Mouse (Mus musculus) gastrocnemius, adult 2 months (tissue): ENCODE results near the gene Fermt3. TPM values are rescaled to one million over a fixed set of nuclear protein-coding genes. Genes with fewer than 3 reads are reported as not detected.

Source experiments
- DNase-seq: peaks from one replicate; pipeline ENCODE4 v3.0.0; 2022
- H3K27ac ChIP-seq: fragments of 200-600 bp; 2 replicates; pipeline ENCODE4 v1.8.1; 2022; ENCODE audit warnings: mild to moderate bottlenecking
- H3K4me3 ChIP-seq: fragments of 200-600 bp; 2 replicates; pipeline ENCODE4 v1.8.1; 2022; ENCODE audit warnings: mild to moderate bottlenecking, moderate library complexity
- CTCF ChIP-seq: fragments of 200-600 bp; IDR thresholded peaks from 2 replicates; pipeline ENCODE4 v1.8.1; 2022; ENCODE audit warnings: antibody characterized with exemption, mild to moderate bottlenecking, moderate library complexity
- intact Hi-C: fragments of 180-260 bp; cut with DNase I; formaldehyde crosslinking; loops from one replicate; pipeline ENCODE4 v1.15.1; 2025
- long read RNA-seq, 2 experiments: library from polyadenylated mRNA; stranded (forward); transcript quantifications; one replicate each; pipeline ENCODE4 v2.0.0; 2021
- total RNA-seq, 2 experiments: library from RNA; stranded (reverse); gene quantifications; 2 replicates each; pipeline ENCODE4 v1.2.3; 2021

Gene Fermt3
- total RNA-seq, result under 1 TPM; 0.71 to 0.86 TPM
- long read RNA-seq, experiment 1, partial matches to known transcripts, result 3 of 6 reads
- long read RNA-seq, experiment 1, other reads (novel, unspliced or antisense), result 3 of 6 reads
- long read RNA-seq, experiment 2, partial matches to known transcripts, result 0 of 1 reads
- long read RNA-seq, experiment 2, other reads (novel, unspliced or antisense), result 0 of 1 reads

DNA sequence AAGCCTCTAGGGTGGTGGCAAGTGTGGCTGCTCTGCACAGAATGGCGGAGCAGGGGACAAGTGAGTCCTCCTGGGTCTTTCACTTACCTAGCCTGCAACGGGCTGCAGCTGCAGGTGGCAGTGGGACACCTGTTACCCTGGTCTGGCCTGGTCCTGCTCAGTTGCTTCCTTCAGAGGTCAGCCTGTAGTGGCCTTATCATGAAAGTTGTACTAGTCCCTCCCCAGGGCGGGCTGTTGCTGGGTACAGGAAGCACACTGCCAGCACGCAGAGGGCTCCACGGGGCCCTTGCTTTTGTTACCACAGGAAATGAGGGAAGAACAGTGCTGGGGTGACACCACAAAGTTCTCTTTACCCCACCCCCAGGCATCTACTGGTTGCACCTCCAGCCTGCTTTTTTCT lies at the start of gene Fermt3:
Gene Fermt3, minus strand, starts transcription at position 279 of the 400 bp plus-strand sequence.
- peak; percentile 40 for DNase-seq
- intact Hi-C loops, result no loop called here
- Histone ChIP-seq H3K4me3 (peak within 1 kb of the TSS; percentile 51), H3K27ac (peak within 1 kb of the TSS; percentile 59)
- no peak for TF ChIP-seq CTCF

GRCm38 (mm10) chr19:7068136-7068535 lies 48.9 kb upstream of the Fermt3 start:
- peak overlapping the region; percentile 9; the same call in 1 of the 2 replicates for H3K4me3 ChIP-seq
- intact Hi-C loops, result loop anchor here (1.0 to 10.0 kb wide), 3 partner anchors 93 to 347 kb away; partner anchors contain the start of gene 2700081O15Rik
- peak; percentile 93 for TF ChIP-seq CTCF
- peak; percentile 86 for DNase-seq
- H3K27ac ChIP-seq, result no peak overlapping the region; the same call in 1 of the 2 replicates

GRCm38 (mm10) chr19:7067344-7068050 lies 48.2 kb upstream of the Fermt3 start:
- no peak for DNase-seq

GRCm38 (mm10) chr19:7066828-7067342 lies 47.6 kb upstream of the Fermt3 start:
- TF ChIP-seq CTCF, result no peak
- intact Hi-C loops, result loop anchor here (10.0 kb wide), 1 partner anchor 348 kb away; the partner anchor contains the start of gene 2700081O15Rik

More at GRCm38 (mm10) chr19:7067344-7068050, 48.2 kb upstream of the Fermt3 start:
- no peak for TF ChIP-seq CTCF
- intact Hi-C loops, result loop anchor here (1.0 to 10.0 kb wide), 3 partner anchors 93 to 347 kb away; partner anchors contain the start of gene 2700081O15Rik
- no peak overlapping the region for H3K4me3 ChIP-seq
- H3K27ac ChIP-seq, result no peak overlapping the region

GRCm38 (mm10) chr19:7066034-7066827 lies 47.0 kb upstream of the Fermt3 start:
- DNase-seq, result peak; percentile 68
- H3K27ac ChIP-seq, result 0 out of 2 replicates have a peak overlapping the region, but pooled peaks have one; percentile 0
- no peak overlapping the region for H3K4me3 ChIP-seq
- TF ChIP-seq CTCF, result no peak
- intact Hi-C loops, result loop anchor here (10.0 kb wide), 1 partner anchor 349 kb away; the partner anchor contains the start of gene 2700081O15Rik

More at GRCm38 (mm10) chr19:7066828-7067342, 47.6 kb upstream of the Fermt3 start:
- H3K27ac ChIP-seq, result 0 out of 2 replicates have a peak overlapping the region, but pooled peaks have one; percentile 0
- no peak overlapping the region for H3K4me3 ChIP-seq
- no peak for DNase-seq

GRCm38 (mm10) chr19:7064571-7064970 lies 45.3 kb upstream of the Fermt3 start:
- peak; percentile 86 for DNase-seq
- Histone ChIP-seq H3K27ac (no peak overlapping the region), H3K4me3 (no peak overlapping the region)
- intact Hi-C loops, result loop anchor here (1.0 to 10.0 kb wide), 2 partner anchors 132 to 350 kb away; partner anchors contain the start of gene 2700081O15Rik
- peak; percentile 96 for TF ChIP-seq CTCF

- Histone ChIP-seq H3K4me3 (no peak overlapping the region), H3K27ac (peak overlapping the region; percentile 66)
- DNase-seq, result peak; percentile 75
- intact Hi-C loops, result loop anchor here (10.0 kb wide), 1 partner anchor 352 kb away; the partner anchor contains the start of gene 2700081O15Rik
- TF ChIP-seq CTCF, result no peak
Observed at GRCm38 (mm10) chr19:7062916-7063315, 43.6 kb upstream of the Fermt3 start.

- H3K27ac ChIP-seq, result no peak overlapping the region
- TF ChIP-seq CTCF, result no peak
- no peak for DNase-seq
- intact Hi-C loops, result loop anchor here (10.0 kb wide), 1 partner anchor 353 kb away; the partner anchor contains the start of gene 2700081O15Rik
- H3K4me3 ChIP-seq, result no peak overlapping the region
Observed at GRCm38 (mm10) chr19:7062110-7062509, 42.8 kb upstream of the Fermt3 start.

- Histone ChIP-seq H3K4me3 (peak overlapping the region; percentile 96), H3K27ac (peak overlapping the region; percentile 98)
- no peak for TF ChIP-seq CTCF
- no peak for DNase-seq
- intact Hi-C loops, result no loop called here
Observed at GRCm38 (mm10) chr19:7058541-7058940, 39.3 kb upstream of the Fermt3 start.

DNA sequence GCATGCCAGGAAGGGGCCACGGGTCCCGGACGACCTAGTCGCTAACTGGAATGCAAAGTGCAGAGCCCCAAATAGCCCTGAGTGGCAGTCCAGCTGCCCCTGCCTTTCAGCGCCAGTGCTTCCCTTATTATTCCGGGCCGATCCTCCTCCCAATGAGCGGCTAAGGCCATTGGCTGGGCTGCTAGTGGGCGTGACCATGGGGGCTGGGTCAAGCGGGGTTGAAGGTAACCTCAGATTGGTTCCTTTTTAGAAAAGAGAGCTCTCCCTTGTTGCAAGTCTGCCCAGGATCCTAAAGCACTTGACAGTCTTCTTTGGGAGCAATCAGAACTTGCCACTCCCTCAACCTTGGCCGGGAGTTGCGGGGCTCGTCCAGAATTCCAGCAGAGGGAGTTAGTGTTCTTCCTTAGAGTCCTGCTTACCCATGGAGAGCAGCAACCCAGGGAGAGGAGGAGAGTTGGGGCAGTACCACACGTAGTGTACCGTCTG lies 38.5 kb upstream of the Fermt3 start:
- DNase-seq, result peak; percentile 95
- peak overlapping the region; percentile 98 for H3K27ac ChIP-seq
- intact Hi-C loops, result no loop called here
- peak; percentile 62 for TF ChIP-seq CTCF
- H3K4me3 ChIP-seq, result peak overlapping the region; percentile 96

DNA sequence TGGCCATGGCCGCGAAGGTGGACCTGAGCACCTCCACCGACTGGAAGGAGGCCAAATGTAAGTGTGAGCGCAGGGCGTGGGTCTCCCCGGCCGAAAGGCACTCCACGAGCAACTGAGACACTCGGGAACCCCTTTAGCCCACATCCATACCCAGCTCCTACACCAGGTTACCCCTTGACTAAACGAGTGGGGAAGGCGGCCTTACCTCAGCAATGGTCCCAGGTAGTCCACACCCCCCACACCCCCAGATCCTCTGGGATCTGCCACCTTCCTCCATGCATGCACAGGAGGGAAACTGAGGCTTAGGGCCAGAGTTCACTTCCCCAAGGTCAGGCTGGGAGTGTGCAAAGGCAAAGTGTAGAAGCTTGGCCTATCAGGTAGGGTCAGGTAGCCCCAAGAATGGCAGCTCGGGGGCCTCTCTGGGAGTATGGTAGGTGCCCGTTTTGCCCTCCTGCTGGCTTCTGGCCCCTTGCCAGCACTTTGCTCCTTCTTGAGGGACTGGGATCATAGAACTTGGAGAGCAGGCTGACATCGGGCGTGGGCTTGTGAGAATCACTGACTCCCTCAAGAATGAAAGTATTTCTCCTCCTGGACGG lies 38.0 kb upstream of the Fermt3 start:
- no peak for DNase-seq
- no peak for TF ChIP-seq CTCF
- Histone ChIP-seq H3K27ac (peak overlapping the region; percentile 98), H3K4me3 (peak overlapping the region; percentile 96)
- intact Hi-C loops, result no loop called here
